ENCODE assay signal across 26 mouse cellular contexts in genomic region chr13:98910801-98911200, GRCm38 (mm10). TPM values are rescaled to one million over a fixed set of nuclear protein-coding genes. Genes with fewer than 3 reads are reported as not detected.
DNase-seq lines count a peak whose midpoint lies in the region; ATAC-seq lines count a peak whose summit lies in the region.
"Had no signal": no experiment of that assay in that cellular context is flagged by ENCODE, and none has a peak within 500 bp of the region (broad histone marks: within the 10 kb centered on the region; RNA-seq: fewer than 3 reads in every experiment).

No protein-coding gene starts in this region.

- H3K4me2 ChIP-seq in forebrain, embryonic 15.5 days (replicated peaks) = no peak overlapping the region
- H3K4me2 ChIP-seq in forebrain, embryonic 16.5 days (ENCODE audit: low read length) = no peak overlapping the region
- H3K4me2 ChIP-seq: heart, embryonic 11.5 days; hindbrain, embryonic 15.5 days; liver, embryonic 15.5 days; lung, embryonic 14.5 days; midbrain, embryonic 15.5 days; stomach, embryonic 15.5 days had no signal

- 64% methylated on average over 3 of the region's 3 CpGs for WGBS in forebrain, embryonic 15.5 days
- WGBS in forebrain, embryonic 16.5 days = 50% methylated on average over 3 of the region's 3 CpGs

- no peak overlapping the region for H3K27ac ChIP-seq in forebrain, embryonic 15.5 days (replicated peaks)
- H3K27ac ChIP-seq in forebrain, embryonic 16.5 days (ENCODE audit: low read length) = no peak overlapping the region
- H3K27ac ChIP-seq: hindbrain, embryonic 15.5 days; layer of hippocampus, adult 2 months; liver, embryonic 15.5 days; midbrain, embryonic 15.5 days; stomach, embryonic 15.5 days had no signal

- no peaks in the 10 kb centered on the region for H3K27me3 ChIP-seq in forebrain, embryonic 15.5 days
- no peaks in the 10 kb centered on the region for H3K27me3 ChIP-seq in forebrain, embryonic 16.5 days (replicated peaks; ENCODE audit: control insufficient read depth, insufficient read depth, low read length)
- H3K27me3 ChIP-seq: hindbrain, embryonic 15.5 days; liver, embryonic 15.5 days; midbrain, embryonic 15.5 days; stomach, embryonic 15.5 days had no signal

- H3K4me1 ChIP-seq in forebrain, embryonic 15.5 days = peaks cover 63% of the 10 kb centered on the region
- peaks cover 55% of the 10 kb centered on the region for H3K4me1 ChIP-seq in forebrain, embryonic 16.5 days (replicated peaks; ENCODE audit: control insufficient read depth, insufficient read depth, low read length)

- 0 out of 2 replicates have a peak, but pooled peaks have one; percentile 16 for ATAC-seq in forebrain, embryonic 15.5 days (replicated peaks)
- ATAC-seq in forebrain, embryonic 16.5 days = no peak
- ATAC-seq: forebrain, embryonic 14.5 days; inflammation-experienced regulatory T-cells, adult 6 months; midbrain, embryonic 15.5 days had no signal

- H3K9ac ChIP-seq in forebrain, embryonic 15.5 days (replicated peaks) = no peak overlapping the region
- no peak overlapping the region for H3K9ac ChIP-seq in forebrain, embryonic 16.5 days (replicated peaks; ENCODE audit: low read depth, low read length)
- H3K9ac ChIP-seq: hindbrain, embryonic 15.5 days; liver, embryonic 15.5 days; lung, embryonic 14.5 days; midbrain, embryonic 15.5 days; stomach, embryonic 15.5 days had no signal

- H3K9me3 ChIP-seq in forebrain, embryonic 15.5 days = no peaks in the 10 kb centered on the region
- H3K9me3 ChIP-seq in forebrain, embryonic 16.5 days (ENCODE audit: control insufficient read depth, low read length) = no peaks in the 10 kb centered on the region
- H3K9me3 ChIP-seq: hindbrain, embryonic 15.5 days; liver, embryonic 15.5 days; midbrain, embryonic 15.5 days; stomach, embryonic 15.5 days had no signal

- no peaks in the 10 kb centered on the region for H3K36me3 ChIP-seq in forebrain, embryonic 15.5 days
- no peaks in the 10 kb centered on the region for H3K36me3 ChIP-seq in forebrain, embryonic 16.5 days (ENCODE audit: control insufficient read depth, insufficient read depth)
- H3K36me3 ChIP-seq: hindbrain, embryonic 15.5 days; liver, embryonic 15.5 days; midbrain, embryonic 15.5 days; stomach, embryonic 15.5 days had no signal

- no peak overlapping the region for H3K4me3 ChIP-seq in forebrain, embryonic 15.5 days
- H3K4me3 ChIP-seq in forebrain, embryonic 16.5 days (replicated peaks; ENCODE audit: low read length) = no peak overlapping the region
- H3K4me3 ChIP-seq: hindbrain, embryonic 15.5 days; layer of hippocampus, adult 2 months; liver, embryonic 15.5 days; midbrain, embryonic 15.5 days; stomach, embryonic 15.5 days had no signal

- DNase-seq in brain, adult 2 months (ENCODE audit: low read depth, low spot score) = peak; percentile 57
- DNase-seq in cerebellum, adult 18-20 months = peak; percentile 44 to 55
- peak; percentile 32 to 44 for DNase-seq in cerebellum, postnatal 10 days
- no peak for DNase-seq in left cerebral cortex, postnatal 10 days (ENCODE audit: extremely low spot score in 1 of 2, low spot score in 2 of 2)
- no peak for DNase-seq in gastrocnemius, postnatal 25 days
- DNase-seq: adrenal gland, postnatal 14 days; gastrocnemius, postnatal 14 days; heart, adult 18-20 months; heart, postnatal 4 days; kidney, adult 18-20 months; kidney, postnatal 36 days; left cerebral cortex, postnatal 4 days; liver; lung, embryonic 14.5 days; lung, postnatal 14 days; right cerebral cortex, postnatal 25 days had no signal

- intact Hi-C loops in left cerebral cortex, postnatal 10 days (cut with DNase I) = no loop called here

RNA-seq across cellular contexts. Expression of gene Tnpo1, which starts 15.4 kb away (rescaled TPM):
- polyA plus RNA-seq in forebrain, embryonic 15.5 days (2015; fragmentation: Nextera tagmentation; extraction: Ambion mirVana) = 54.6 and 57.0 TPM in 2 replicates
- 52.1 and 55.7 TPM in 2 replicates for polyA plus RNA-seq in forebrain, embryonic 16.5 days (2015; fragmentation: Nextera tagmentation; extraction: Ambion mirVana)
- total RNA-seq in left cerebral cortex, postnatal 10 days (2021) = 10 to 100 TPM; 66.4 to 66.9 TPM
- 10 to 100 TPM; 33.5 to 33.8 TPM for total RNA-seq in gastrocnemius, postnatal 25 days (2021)

Comparison
In these comparisons a context has a peak if more than half of its experiments do, and no peak if none do; other contexts are left out.
1. DNase-seq: peak in brain, adult 2 months (single experiment), cerebellum, adult 18-20 months (2 of 2) and cerebellum, postnatal 10 days (2 of 2); none in left cerebral cortex, postnatal 10 days (0 of 2) and gastrocnemius, postnatal 25 days (single experiment).